Mouse (Mus musculus): ENCODE results near the gene Gramd4. TPM values are rescaled to one million over a fixed set of nuclear protein-coding genes. Genes with fewer than 3 reads are reported as not detected.
A peak's percentile ranks its signal among the peaks of the same experiment; 100 is the strongest.
"Not testable (repeated sequence)": the region's sequence is repeated elsewhere in the genome, so short reads cannot be mapped to it uniquely, and the experiment has no call there.

The Gramd4 gene
- total RNA-seq, 1 experiment = 24.5 TPM

DNA sequence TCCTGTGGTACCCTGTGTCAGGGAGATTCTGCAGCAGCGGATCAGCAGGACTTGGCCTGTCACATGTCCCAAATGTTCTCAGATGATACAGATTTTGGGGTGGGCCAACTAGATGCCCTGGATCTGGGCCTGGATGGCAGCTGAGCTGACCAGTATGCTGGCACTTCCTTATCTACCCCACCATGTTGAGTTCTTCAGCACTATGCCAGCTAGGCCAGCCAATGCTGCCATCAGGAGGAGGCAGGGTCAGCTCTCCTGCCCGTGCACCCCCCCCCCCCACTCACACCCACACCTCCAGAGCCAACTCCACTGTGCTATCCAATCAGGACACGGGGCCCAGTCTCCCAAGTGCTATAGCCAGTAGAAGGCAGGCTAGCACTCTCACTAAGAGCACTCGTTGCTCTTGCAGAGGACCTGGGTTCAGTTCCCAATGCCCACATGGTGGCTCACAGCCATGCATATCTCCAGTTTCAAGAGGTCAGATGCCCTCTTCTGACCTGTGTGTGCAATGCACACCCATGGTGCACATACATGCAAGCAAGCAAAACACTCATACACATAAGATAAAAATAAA is 7.2 kb upstream of the Gramd4 start:
- Histone ChIP-seq H3K4me3 (ENCODE audit: insufficient read depth in 1 of 2, low read depth in 1 of 2, low read length in 2 of 2, poor library complexity in 1 of 2, severe bottlenecking in 1 of 2) (no peak overlapping the region), H3K9ac (ENCODE audit: insufficient read depth, low read depth, low read length, poor library complexity, severe bottlenecking) (no peak overlapping the region), H3K4me1 (ENCODE audit: control insufficient read depth in 2 of 2, insufficient read depth in 2 of 2, low read length in 2 of 2, poor library complexity in 1 of 2) (no peaks in the 10 kb centered on the region), H3K36me3 (ENCODE audit: control insufficient read depth, insufficient read depth, low read length, poor library complexity, severe bottlenecking) (no peaks in the 10 kb centered on the region), H3K9me3 (ENCODE audit: control insufficient read depth, insufficient read depth, low read depth, low read length) (no peaks in the 10 kb centered on the region), H3K27ac (ENCODE audit: insufficient read depth, low read depth, low read length, poor library complexity, severe bottlenecking) (no peak overlapping the region)
- TF ChIP-seq HCFC1 (IDR thresholded peaks at IDR 0.05; ENCODE audit: borderline replicate concordance, insufficient read depth, low read length) (no peak), ZNF384 (IDR thresholded peaks at IDR 0.05; ENCODE audit: low read depth, low read length) (no peak), CHD2 (IDR thresholded peaks at IDR 0.05; ENCODE audit: low read depth, low read length) (no peak), ZC3H11A (IDR thresholded peaks at IDR 0.05; ENCODE audit: borderline replicate concordance, low read depth, low read length) (no peak), MAFK (IDR thresholded peaks at IDR 0.05; ENCODE audit: insufficient read depth, low read depth, low read length) (no peak)
- in situ Hi-C loops (cut with MboI; ENCODE audit: low sequenced_read_pairs in 2 of 2, unreplicated experiment in 2 of 2) = loop anchor here in 1 of 2 experiments (5.0 kb wide), 1 partner anchor 72 kb away; no protein-coding TSS in a partner anchor
- no peak for DNase-seq (ENCODE audit: low read depth, low spot score)

DNA sequence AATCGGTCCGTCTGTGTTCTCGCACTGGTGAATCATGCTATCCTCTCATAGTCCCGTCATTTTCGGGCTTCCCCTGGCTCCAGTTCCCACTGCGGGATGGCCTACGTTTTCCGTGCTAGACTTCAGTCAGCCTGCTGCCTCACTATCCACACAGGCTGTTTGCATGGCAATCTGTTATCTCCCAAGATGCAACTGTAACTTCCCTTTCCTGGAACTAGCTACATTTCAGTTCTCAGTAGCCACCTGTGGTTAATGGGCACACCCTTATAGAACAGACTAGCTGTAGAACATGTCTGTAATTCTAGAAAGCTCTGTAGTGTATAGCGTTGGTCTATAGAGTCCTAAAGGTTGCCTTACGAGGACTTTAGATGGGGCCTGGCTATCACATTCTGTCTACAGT is 6.3 kb upstream of the Gramd4 start:
- TF ChIP-seq HCFC1 (IDR thresholded peaks at IDR 0.05; ENCODE audit: borderline replicate concordance, insufficient read depth, low read length) (no peak), ZC3H11A (IDR thresholded peaks at IDR 0.05; ENCODE audit: borderline replicate concordance, low read depth, low read length) (no peak), MAFK (IDR thresholded peaks at IDR 0.05; ENCODE audit: insufficient read depth, low read depth, low read length) (no peak), CHD2 (IDR thresholded peaks at IDR 0.05; ENCODE audit: low read depth, low read length) (no peak), ZNF384 (IDR thresholded peaks at IDR 0.05; ENCODE audit: low read depth, low read length) (no peak)
- DNase-seq (ENCODE audit: low read depth, low spot score) = no peak
- H3K36me3 ChIP-seq (ENCODE audit: control insufficient read depth, insufficient read depth, low read length, poor library complexity, severe bottlenecking) = no peaks in the 10 kb centered on the region
- no peak overlapping the region; the same call in 1 of the 2 replicates for H3K27ac ChIP-seq (ENCODE audit: insufficient read depth, low read depth, low read length, poor library complexity, severe bottlenecking)
- in situ Hi-C loops (cut with MboI; ENCODE audit: low sequenced_read_pairs in 2 of 2, unreplicated experiment in 2 of 2) = loop anchor here in 1 of 2 experiments (5.0 kb wide), 1 partner anchor 71 kb away; no protein-coding TSS in a partner anchor
- no peak overlapping the region for H3K9ac ChIP-seq (ENCODE audit: insufficient read depth, low read depth, low read length, poor library complexity, severe bottlenecking)
- no peaks in the 10 kb centered on the region for H3K4me1 ChIP-seq (ENCODE audit: control insufficient read depth in 2 of 2, insufficient read depth in 2 of 2, low read length in 2 of 2, poor library complexity in 1 of 2)
- H3K9me3 ChIP-seq (ENCODE audit: control insufficient read depth, insufficient read depth, low read depth, low read length) = no peaks in the 10 kb centered on the region
- H3K4me3 ChIP-seq (ENCODE audit: insufficient read depth in 1 of 2, low read depth in 1 of 2, low read length in 2 of 2, poor library complexity in 1 of 2, severe bottlenecking in 1 of 2) = no peak overlapping the region

DNA sequence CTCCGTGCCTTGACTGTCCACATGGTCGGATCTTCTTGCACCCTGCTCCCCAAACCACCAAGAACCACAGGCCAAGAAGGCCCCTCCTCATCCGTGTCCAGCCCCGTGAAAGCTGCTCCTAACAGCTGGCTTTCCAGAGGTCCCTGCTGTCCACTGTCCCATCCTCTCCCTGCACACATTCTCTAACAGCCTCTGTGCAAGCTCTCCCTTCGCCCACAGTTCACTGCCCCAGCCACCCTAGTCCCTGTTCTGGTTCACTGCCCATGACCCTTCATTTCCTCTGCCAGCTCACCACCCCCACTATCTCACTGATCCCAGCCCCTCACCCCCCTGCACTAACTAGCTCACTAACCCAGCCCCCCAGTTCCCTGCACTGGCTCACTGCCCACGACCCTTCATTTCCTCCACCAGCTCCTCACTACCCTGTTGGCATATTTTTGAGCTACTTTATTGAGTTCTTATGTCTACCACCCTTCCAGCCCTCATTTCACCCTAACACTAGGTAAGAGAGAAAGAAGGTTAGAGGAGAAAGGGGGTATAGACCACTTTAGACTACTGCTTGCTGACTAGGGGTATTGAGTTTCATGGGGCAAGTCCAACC is 5.5 kb upstream of the Gramd4 start:
- Histone ChIP-seq H3K9ac (ENCODE audit: insufficient read depth, low read depth, low read length, poor library complexity, severe bottlenecking) (no peak overlapping the region), H3K4me3 (ENCODE audit: insufficient read depth in 1 of 2, low read depth in 1 of 2, low read length in 2 of 2, poor library complexity in 1 of 2, severe bottlenecking in 1 of 2) (no peak overlapping the region), H3K4me1 (ENCODE audit: control insufficient read depth in 2 of 2, insufficient read depth in 2 of 2, low read length in 2 of 2, poor library complexity in 1 of 2) (no peaks in the 10 kb centered on the region), H3K27ac (ENCODE audit: insufficient read depth, low read depth, low read length, poor library complexity, severe bottlenecking) (no peak overlapping the region), H3K9me3 (ENCODE audit: control insufficient read depth, insufficient read depth, low read depth, low read length) (no peaks in the 10 kb centered on the region), H3K36me3 (ENCODE audit: control insufficient read depth, insufficient read depth, low read length, poor library complexity, severe bottlenecking) (no peaks in the 10 kb centered on the region)
- in situ Hi-C loops (cut with MboI; ENCODE audit: low sequenced_read_pairs in 2 of 2, unreplicated experiment in 2 of 2) = loop anchor here in 1 of 2 experiments (5.0 kb wide), 1 partner anchor 70 kb away; no protein-coding TSS in a partner anchor
- TF ChIP-seq HCFC1 (IDR thresholded peaks at IDR 0.05; ENCODE audit: borderline replicate concordance, insufficient read depth, low read length) (no peak), ZC3H11A (IDR thresholded peaks at IDR 0.05; ENCODE audit: borderline replicate concordance, low read depth, low read length) (no peak), CHD2 (IDR thresholded peaks at IDR 0.05; ENCODE audit: low read depth, low read length) (no peak), MAFK (IDR thresholded peaks at IDR 0.05; ENCODE audit: insufficient read depth, low read depth, low read length) (no peak), ZNF384 (IDR thresholded peaks at IDR 0.05; ENCODE audit: low read depth, low read length) (no peak)
- no peak for DNase-seq (ENCODE audit: low read depth, low spot score)

DNA sequence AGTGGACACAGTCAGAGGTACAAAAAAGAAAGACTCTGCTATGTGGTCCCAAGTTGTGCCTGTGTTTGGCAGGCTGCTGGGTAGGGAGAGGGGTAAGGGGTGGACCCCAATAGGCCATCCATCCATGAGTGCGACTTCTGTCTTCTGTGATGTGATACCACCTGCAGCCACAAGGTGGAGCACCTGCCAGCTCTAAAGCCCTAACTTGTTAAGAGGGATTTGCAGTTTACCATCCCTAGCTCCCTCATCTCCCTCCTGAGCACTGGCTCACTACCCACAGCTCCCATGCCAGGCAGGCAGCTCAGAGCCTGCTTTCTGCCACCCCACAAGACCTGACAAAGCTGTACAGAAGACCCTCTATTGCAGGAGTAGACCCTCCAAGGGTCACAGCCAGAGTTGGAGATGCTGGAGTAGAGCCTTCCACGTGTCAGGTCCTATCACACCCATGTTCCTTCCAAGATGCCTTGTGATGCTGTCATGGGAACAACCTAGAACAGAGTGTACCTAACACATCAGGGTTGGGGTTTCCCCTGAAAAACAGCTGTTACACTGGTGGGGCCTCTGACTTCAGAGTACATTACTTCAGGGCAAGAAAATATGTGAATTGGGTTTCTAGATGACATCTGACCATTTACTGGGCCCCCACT is 3.5 kb upstream of the Gramd4 start:
- peak; percentile 72 for DNase-seq (ENCODE audit: low read depth, low spot score)
- H3K9ac ChIP-seq (ENCODE audit: insufficient read depth, low read depth, low read length, poor library complexity, severe bottlenecking) = no peak overlapping the region
- no peak overlapping the region for H3K27ac ChIP-seq (ENCODE audit: insufficient read depth, low read depth, low read length, poor library complexity, severe bottlenecking)
- H3K36me3 ChIP-seq (ENCODE audit: control insufficient read depth, insufficient read depth, low read length, poor library complexity, severe bottlenecking) = no peaks in the 10 kb centered on the region
- in situ Hi-C loops (cut with MboI; ENCODE audit: low sequenced_read_pairs in 2 of 2, unreplicated experiment in 2 of 2) = loop anchor here in 1 of 2 experiments (5.0 kb wide), 1 partner anchor 68 kb away; no protein-coding TSS in a partner anchor
- no peaks in the 10 kb centered on the region for H3K9me3 ChIP-seq (ENCODE audit: control insufficient read depth, insufficient read depth, low read depth, low read length)
- peaks cover 3 to 10% of the 10 kb centered on the region in 2 experiments; a peak in 2 of 4 replicates for H3K4me1 ChIP-seq (ENCODE audit: control insufficient read depth in 2 of 2, insufficient read depth in 2 of 2, low read length in 2 of 2, poor library complexity in 1 of 2)
- no peak overlapping the region for H3K4me3 ChIP-seq (ENCODE audit: insufficient read depth in 1 of 2, low read depth in 1 of 2, low read length in 2 of 2, poor library complexity in 1 of 2, severe bottlenecking in 1 of 2)
- TF ChIP-seq CHD2 (IDR thresholded peaks at IDR 0.05; ENCODE audit: low read depth, low read length) (no peak), ZC3H11A (IDR thresholded peaks at IDR 0.05; ENCODE audit: borderline replicate concordance, low read depth, low read length) (peak; percentile 72; the same call in 1 of the 2 replicates)

DNA sequence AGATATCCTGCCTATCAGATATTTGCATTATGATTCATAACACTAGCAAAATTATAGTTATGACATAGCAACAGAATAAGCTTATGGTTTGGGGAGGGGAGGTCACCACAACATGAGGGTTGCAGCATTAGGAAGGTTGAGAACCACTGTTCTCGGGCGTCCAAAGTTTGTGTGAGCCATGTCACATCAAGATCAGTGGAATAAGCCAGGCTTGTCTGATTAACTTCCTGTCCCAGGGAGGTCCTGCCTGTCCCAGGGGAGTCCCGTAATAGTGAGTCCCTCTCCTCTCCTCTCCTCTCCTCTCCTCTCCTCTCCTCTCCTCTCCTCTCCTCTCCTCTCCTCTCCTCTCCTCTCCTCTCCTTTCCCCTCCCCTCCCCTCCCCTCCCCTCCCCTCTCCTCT is 2.6 kb upstream of the Gramd4 start:
- H3K4me1 ChIP-seq (ENCODE audit: control insufficient read depth in 2 of 2, insufficient read depth in 2 of 2, low read length in 2 of 2, poor library complexity in 1 of 2); H3K4me3 ChIP-seq (ENCODE audit: insufficient read depth in 1 of 2, low read depth in 1 of 2, low read length in 2 of 2, poor library complexity in 1 of 2, severe bottlenecking in 1 of 2); H3K36me3 ChIP-seq (ENCODE audit: control insufficient read depth, insufficient read depth, low read length, poor library complexity, severe bottlenecking); DNase-seq (ENCODE audit: low read depth, low spot score); H3K9me3 ChIP-seq (ENCODE audit: control insufficient read depth, insufficient read depth, low read depth, low read length); H3K27ac ChIP-seq (ENCODE audit: insufficient read depth, low read depth, low read length, poor library complexity, severe bottlenecking); H3K9ac ChIP-seq (ENCODE audit: insufficient read depth, low read depth, low read length, poor library complexity, severe bottlenecking): not testable (repeated sequence)
- in situ Hi-C loops (cut with MboI; ENCODE audit: low sequenced_read_pairs in 2 of 2, unreplicated experiment in 2 of 2) = loop anchor here in 1 of 2 experiments (5.0 kb wide), 1 partner anchor 67 kb away; no protein-coding TSS in a partner anchor

Data from ES-E14 (cell line).